Mouse (Mus musculus) ES-Bruce4 (cell line): ENCODE results near the gene Frmd4a.

Experiments used
- CTCF ChIP-seq: IDR thresholded peaks from one replicate; pipeline ENCODE4 v1.8.1; 2011; ENCODE audit warnings: low read depth, low read length
- EP300 ChIP-seq: IDR thresholded peaks from 2 replicates; pipeline ENCODE4 v1.6.1; 2011; ENCODE audit warnings: low read depth, low read length; ENCODE audit not compliant: insufficient read depth

DNA sequence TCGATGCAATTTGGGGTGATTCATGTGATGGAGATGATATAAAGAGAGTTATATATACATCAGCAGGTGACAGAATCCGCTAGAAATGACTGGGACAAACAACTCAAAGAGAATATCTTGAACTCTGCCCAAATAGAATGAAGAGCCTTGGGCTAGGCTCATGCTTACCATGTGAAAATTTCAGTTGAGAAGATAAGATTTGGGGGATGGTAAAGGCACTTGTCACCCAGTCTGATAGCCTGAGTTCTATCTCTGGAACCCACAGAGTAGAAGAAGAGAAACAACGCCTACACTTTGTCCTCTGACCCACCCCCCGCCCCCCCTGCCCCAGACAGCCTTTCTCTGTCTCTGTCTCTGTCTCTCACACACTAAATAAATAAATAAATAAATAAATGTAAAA, 535.0 kb downstream of the Frmd4a start:
- no peak for TF ChIP-seq EP300
- TF ChIP-seq CTCF, result no peak
